Mouse (Mus musculus) hindlimb bud, embryonic 11.5 days (tissue): ENCODE data around the gene Sipa1l1.

Experiments
- DNase-seq: peaks from one replicate; pipeline ENCODE4 v3.0.0-alpha.2; 2012; ENCODE audit warnings: low read depth, low spot score; ENCODE audit errors: extremely low spot score

The Sipa1l1 gene

DNA sequence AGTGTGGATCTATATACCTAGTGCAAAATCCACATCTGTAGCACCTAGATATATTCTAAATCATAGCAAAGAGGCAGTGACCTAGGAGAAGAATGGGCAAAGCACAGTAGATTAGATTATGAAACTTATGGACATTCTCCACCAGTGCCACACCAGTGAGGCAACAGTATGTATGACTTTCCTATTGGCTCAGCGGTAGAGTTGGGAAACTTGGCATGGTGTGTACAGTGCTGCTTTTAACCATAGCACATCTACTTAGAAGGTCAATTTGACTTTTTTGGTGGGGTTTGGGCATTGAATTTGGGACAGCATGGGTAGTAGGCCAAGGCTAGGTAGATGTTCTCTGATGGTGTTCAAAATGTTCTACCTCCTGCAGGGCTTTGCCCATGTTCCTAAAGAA is 159.0 kb downstream of the Sipa1l1 start:
- no peak for DNase-seq

DNA sequence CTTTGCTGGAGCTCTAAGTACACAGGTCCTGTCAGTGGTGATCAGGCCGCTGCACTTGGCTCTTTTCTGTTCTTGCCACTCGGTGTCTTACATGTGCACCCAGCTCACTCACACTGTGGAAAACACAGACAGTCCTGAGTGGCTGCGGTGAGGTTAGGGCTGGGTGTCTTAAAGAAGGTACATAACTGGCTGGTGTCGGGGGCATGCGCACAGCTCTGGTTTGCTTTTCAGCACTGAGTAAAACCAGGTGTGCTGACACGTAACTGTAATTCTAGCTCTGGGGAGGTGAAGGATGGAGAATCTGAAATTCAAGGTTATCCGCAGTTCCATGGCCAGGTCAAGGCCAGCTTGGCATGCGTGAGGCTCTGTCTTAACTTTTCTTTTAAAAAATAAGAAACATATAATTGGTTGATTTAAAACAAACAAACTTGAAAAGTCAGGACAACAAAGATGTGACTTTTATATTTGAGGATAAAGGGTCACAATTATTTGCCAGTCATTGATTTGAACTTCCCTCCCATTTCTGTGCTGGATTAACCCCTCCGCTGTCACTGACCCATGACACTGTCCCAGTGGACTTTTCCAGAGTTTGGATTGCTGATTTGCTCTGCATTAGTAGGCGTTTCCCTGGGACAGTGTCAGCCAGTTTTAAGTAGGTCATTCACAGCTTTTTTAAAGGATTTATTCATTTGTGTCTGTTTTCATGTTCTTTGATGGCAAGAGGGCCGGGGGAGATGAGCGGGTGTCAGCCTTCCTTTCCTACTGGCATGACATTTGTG is 163.9 kb downstream of the Sipa1l1 start:
- DNase-seq: no peak

DNA sequence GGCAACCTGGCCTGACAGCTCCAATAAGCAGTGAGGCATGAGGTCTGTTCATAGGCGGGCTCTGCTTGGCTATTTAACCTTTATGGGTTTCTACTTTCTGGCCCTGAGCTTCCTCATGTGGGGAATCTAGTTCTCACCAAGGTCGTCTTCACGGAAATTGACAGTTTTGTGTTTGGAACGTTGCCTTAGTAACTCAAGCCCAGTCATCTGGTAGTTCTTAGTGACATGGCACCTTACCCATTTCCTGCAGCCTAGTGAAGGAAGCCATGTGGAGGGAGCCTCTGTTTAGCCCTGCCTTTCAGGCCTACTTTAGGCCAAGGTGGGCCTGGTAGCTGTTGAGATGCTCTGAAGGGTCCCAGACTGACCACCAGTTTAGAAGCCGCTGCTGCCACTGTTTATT is 164.9 kb downstream of the Sipa1l1 start:
- DNase-seq: peak; percentile 41

DNA sequence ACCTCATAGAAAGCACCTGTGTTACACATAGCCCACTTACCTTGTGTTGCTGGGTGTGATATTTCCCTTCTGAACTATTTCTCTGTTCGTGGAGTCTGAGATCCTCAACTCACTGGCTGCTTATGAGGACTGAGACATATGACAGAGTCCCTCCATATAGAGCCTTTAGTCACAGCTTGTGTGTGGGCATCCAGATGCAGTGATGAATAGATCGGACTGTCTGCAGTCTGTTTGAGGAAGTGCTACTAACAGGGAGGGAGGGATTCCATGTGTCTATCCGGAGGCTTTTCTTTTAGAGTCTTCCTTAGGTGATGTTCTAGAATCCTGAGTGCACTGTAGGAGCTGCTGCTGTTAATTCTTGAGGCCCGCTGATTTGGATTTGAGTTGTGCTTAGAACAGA is 165.4 kb downstream of the Sipa1l1 start:
- DNase-seq: no peak

DNA sequence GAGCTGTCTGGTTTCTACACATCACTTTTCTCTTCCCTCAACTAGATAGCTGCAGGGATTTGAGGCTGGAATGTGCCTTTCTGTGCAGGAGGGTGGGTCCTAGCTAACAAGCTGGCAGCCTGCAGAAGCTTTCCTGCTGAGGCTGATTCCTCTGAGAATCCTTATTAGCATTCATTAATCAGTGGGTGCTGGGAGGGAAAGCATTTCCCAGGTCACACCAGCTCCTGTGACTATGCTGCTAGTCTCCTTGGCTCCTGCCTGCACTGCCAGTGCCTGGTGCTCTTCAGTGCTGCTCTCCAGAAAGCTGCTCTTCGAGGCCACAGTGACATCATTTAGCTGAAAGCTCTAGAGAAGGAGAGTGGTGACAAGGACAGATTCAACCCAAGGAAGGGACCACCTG is 166.0 kb downstream of the Sipa1l1 start:
- DNase-seq: no peak

DNA sequence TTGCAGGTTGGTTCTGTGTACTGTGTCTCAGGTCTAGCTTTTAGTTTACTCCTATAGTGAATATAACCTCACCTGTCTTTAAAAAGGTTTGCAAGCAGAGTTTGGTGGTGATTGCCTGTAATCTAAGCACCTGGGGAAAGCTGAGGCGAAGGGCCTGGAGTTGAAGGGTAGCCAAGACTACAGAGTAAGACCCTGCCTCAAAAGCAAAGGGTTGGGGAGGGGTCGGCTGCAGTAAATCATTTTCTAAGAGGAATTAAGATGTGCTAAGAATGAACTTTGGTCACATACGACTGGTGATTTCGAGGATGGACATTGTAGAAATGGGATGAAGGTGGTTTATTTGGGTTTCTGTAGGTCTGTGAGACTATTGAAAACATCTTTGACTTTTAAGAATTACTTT is 169.4 kb downstream of the Sipa1l1 start:
- DNase-seq: no peak

DNA sequence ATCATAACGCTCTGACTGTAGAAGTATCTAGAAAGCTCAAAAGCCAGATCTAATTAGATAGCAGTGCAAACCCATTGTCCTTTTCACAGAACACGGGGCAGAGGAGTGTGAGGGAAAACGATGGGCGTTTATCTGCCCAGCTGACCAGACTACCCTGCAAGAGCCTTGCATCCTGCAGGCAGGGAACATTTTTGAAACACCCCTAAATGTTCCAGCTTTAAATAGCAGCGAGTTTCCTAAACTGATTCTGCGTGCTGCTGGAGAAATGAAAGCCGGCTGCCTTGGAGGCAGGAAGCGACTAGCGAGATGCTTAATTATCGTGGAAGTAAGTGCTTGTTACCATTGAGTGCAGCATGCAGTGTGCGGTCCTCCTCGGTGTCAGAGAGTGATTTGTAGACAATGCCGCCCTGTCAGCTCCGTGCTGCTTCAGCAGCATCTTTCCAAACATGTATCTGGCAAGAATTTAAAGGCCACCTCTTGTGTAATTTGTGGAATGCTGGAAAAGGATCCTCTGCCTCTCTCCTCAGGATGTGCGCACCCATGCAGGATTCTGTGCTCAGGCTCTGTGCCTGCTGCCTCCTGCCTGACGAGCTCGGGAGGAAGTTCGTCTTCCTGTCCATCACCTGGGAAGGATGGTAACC is 170.2 kb downstream of the Sipa1l1 start:
- DNase-seq: no peak

DNA sequence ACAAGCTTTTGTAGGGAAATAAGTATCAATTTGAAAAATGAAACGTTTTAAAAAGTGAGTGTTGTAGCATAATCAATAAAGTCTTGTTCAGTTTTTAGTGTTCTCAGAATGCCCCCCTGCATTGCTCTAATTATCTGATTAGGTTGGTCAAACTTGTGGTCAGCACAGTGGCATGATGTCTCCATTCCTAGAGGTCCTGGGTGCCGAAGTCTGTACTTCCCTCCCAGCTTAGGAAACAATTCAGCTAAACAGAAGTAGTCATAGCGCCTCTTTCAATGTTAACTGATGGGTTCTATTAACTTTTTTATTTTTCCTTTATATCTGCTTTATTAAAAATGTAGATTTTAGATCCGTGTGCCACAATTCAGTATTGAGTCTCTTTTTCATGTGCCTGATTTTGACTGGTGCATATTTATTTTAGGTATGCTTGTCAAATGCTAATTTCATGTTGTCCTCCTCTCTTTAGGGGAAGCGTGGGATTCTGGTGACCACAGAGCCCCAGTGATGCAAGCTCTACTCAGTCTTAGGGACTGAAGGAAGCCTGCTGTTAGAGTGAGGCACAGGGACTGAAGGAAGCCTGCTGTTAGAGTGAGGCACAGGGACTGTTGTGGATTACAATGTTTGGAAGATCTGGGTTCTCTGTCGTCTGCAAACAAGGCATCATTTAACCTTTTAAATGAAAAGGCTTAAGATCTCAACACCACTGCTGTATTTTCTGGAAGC is 171.2 kb downstream of the Sipa1l1 start:
- no peak for DNase-seq

DNA sequence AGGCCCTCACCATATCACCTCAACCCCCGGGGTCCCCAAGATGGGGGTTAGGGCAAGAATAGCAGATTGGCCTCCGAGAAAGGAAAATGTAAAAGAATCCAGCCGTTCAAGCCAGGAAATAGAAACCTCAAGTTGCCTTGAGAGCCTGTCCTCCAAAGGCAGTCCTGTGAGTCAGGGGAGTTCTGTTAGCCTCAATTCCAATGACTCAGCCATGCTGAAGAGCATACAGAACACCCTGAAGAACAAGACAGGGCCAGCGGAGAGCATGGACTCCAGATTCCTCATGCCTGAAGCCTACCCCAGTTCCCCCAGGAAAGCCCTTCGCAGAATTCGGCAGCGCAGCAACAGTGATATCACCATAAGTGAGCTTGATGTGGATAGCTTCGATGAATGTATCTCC is 172.1 kb downstream of the Sipa1l1 start:
- no peak for DNase-seq

DNA sequence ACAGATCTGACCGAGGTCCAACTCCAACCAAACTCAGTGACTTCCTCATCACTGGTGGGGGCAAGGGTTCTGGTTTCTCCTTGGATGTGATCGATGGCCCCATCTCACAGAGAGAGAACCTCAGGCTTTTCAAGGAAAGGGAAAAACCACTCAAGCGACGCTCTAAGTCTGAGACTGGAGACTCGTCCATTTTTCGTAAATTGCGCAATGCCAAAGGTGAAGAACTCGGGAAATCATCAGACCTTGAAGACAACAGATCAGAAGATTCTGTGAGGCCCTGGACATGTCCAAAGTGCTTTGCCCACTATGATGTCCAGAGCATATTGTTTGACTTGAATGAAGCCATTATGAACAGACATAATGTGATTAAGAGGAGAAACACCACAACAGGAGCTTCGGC is 172.6 kb downstream of the Sipa1l1 start:
- no peak for DNase-seq

DNA sequence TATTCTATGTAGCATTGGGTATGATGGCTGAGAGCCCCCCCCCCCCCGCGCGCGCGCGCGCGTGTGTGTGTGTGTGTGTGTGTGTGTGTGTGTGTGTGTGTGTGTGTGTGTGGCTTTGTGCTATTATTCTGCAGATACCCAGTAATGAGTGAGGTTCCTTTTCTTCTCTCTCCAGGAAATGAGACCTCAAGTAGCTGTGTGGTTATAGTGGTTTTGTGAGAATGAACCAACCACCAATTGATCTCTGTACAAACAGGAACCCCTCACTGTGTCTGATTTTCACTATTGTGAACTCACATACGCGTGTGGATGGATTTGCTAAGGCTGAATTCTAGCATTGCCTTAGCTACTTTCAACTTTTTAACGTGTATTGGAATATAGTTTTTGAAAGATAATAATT is 181.0 kb downstream of the Sipa1l1 start:
- no peak for DNase-seq

DNA sequence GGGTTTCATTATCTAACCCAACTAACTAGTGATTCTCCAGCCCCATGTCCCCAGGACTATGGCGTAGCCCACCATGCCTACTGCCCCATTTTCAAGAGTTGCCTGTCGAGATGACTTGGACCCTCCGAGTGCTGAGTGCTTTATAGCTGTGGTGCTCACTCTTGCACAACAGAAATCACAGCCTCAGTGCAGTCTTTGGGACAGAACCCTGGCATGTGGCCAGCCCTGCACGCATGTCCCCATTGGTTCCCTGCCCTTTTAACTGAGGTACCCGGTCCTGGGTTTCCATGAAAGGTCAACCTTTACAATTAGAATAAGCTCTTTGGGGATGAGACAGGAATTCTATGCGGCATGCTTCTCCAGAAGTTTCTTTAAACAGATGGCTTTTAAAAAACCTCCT is 181.8 kb downstream of the Sipa1l1 start:
- no peak for DNase-seq

DNA sequence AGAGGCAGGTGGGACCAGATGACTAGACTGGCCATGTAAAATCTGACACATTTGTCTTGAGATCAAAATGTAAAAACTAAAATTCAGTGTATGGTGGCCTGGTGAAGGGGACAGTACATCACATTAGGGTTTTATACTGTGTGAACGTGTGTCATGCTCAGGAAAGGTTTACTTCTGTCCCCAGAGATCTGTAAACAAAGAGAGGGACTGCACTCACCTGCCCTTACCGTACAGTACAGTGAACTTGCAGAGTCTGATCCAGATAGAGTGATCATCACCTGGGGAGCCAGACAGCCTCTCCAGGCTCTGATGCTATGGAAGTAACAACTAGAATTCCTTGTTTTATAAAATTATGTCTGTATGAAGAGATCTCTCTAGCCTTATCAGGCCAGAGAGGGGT is 184.5 kb downstream of the Sipa1l1 start:
- DNase-seq: no peak

DNA sequence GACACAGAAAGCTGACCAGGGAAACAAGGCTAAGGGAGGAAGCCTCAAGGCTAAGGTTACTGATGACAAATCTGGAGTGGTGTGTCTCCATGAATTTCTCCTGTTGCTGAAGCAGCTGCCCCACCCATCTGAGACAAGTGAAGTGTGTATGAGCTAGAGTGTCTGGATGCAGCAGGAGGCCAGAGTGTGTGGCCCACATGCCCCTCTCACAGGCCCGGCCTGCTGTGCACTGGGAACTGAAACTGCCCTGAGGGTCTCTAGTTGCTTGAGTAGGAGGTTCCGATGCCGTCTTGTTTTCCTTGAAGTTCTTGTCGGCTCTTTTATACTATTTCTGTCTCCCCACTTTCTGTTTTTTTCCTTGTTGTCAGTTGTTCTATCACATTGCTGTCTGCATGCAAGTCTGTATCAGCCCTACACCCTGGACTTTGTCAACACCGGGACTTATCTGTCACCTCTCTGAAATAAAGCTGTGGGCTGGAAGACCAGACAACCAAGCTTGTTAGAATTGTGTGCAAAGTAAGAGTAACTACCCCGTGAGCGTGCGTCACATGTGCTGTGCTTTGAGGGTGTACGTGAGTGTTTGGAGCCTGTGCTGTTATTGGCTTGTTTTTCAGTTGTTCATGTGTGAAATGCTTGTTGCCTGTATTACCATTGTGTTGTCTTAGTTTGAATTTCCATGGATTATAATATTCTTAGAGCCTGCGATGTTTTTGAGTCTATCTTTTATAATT is 186.5 kb downstream of the Sipa1l1 start:
- no peak for DNase-seq

DNA sequence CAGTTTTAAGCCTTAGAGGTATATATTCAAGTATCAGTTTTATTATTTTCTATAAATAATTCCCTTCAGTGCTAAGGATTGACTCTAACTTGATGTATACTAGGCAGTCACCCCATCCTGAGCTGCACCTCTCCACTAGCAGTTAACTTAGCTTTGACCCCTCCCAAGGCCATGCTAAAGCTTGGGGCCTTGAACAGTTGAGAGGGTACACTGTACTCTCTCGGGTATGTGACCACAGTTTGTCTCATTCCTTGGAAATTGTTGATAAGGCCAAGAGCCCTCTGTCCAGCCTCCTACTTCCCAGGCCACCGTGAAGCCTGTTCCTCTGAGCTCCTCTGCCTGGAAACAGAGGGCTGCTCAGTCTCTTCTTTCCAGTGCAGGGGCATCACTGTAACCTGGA is 187.4 kb downstream of the Sipa1l1 start:
- DNase-seq: no peak

DNA sequence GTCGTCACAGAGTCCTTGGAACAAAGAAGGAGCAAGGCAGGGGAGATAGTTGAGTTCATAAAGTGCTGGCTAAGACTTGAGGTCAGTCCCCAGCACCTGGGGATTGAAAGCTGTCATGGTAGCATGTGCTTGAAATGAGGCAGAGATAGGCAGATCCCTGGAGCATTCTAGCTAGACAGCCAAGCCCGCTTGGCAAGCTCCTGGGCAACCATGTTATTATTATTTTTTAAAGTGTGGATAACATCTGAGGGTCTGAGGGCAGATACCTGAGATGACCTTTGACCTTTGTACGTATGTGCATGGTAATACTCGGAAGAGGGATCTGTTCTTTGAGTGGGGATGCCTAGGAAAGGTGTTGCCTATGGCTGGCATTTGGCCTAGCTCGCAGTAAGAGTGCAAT is 188.3 kb downstream of the Sipa1l1 start:
- DNase-seq: no peak

DNA sequence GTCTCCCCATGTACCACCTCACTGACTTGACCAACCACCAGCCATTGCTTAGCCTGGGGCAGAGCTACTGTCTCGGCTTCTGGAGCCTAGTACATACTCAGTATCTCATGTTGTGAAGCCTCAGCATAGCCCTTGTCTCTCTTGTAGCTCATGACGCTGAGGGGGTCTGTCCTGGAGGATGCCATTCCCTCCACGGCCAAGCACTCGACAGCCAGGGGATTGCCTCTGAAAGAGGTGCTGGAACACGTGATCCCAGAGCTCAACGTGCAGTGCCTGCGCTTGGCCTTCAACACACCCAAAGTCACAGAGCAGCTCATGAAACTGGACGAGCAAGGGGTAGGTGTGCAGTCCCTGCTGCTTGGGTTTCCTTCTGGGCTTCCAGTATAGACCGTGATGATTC is 193.7 kb downstream of the Sipa1l1 start:
- DNase-seq: no peak

DNA sequence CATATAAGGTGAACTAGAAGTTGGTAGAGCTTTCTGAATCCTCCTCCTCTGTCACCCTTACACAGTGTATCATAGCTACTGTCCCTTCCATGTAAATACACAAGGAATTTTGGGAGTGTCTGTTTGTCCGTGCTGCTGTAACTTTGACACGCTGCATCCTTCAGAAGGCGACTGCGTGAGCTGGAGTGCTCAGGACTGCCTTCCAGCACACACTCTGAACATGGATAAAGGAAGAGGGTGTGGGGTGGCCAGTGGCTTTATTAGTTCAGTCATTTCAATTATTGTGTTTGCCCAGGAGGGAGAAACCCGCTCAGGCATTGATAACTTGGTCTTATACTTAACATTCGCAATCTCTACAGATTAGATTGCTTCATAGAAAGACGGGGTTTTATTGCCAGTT is 195.1 kb downstream of the Sipa1l1 start:
- DNase-seq: no peak

DNA sequence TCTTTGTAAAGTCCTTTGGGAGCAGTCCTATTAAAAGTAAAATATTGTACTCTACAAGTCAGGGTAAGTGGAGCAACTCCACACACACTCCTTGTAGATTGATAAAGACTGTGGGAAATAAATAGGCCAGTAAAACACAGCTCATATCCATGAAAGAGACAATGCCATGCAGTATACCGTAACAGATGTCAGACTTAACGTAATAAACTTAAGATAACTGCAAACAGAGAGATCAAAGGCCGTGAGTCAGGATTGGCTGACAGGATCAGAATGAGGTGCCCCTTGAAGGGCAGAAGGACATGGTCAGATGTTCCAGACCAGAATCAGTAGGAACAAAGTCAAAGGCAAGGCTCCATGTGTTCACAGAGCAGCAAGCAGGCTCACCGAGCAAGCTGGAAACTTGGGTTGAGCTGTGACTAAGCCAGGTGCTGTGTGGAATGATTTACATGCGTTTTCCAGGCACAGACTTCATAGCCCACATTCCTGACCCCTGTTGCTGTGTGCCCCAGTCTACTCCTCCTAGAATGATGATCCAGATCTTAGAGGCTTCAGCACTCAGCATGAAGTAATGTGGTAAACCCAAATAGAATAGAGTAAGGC is 196.3 kb downstream of the Sipa1l1 start:
- no peak for DNase-seq

DNA sequence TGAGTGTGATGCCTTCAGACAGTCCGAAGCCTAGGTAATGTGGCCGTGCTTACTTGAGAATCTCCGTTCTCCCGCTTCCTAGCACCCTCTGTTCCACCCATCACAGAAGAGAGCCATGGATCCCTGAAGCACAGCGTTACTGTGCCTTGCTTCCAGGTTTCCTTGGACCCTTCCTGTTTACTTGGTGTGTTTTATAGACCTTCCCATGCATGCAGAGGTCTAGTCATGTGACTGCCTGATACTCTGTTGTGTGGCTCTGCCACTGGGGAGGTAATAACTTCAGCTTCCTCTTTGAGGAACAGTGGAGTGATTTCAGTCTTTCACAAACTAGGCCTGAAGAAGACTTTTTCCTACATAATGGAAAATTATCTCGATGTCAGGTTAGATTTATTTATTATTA is 197.6 kb downstream of the Sipa1l1 start:
- DNase-seq: no peak

DNA sequence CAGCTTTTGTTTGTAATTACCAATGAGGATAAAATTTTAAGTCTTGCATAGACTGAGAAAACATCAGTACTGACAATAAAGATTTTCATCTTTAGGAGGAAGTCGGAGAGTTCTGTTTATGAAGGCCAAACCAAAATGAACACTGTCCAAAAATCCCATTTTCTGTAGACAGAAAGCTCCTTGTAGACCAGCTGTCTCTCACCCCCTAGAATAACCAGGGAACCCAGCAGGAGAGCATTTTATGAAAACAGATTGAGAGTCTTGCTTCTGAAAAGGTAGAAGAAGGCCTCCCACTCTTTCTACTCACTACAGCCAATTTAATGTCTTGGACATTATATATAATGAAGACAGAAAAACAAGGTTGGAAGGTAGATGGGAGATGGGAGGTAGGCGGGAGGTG is 198.2 kb downstream of the Sipa1l1 start:
- DNase-seq: no peak
